Mouse (Mus musculus): ENCODE measurements around the gene Nudt11.
"Not testable (repeated sequence)": the region's sequence is repeated elsewhere in the genome, so short reads cannot be mapped to it uniquely, and the experiment has no call there.

The Nudt11 gene

DNA sequence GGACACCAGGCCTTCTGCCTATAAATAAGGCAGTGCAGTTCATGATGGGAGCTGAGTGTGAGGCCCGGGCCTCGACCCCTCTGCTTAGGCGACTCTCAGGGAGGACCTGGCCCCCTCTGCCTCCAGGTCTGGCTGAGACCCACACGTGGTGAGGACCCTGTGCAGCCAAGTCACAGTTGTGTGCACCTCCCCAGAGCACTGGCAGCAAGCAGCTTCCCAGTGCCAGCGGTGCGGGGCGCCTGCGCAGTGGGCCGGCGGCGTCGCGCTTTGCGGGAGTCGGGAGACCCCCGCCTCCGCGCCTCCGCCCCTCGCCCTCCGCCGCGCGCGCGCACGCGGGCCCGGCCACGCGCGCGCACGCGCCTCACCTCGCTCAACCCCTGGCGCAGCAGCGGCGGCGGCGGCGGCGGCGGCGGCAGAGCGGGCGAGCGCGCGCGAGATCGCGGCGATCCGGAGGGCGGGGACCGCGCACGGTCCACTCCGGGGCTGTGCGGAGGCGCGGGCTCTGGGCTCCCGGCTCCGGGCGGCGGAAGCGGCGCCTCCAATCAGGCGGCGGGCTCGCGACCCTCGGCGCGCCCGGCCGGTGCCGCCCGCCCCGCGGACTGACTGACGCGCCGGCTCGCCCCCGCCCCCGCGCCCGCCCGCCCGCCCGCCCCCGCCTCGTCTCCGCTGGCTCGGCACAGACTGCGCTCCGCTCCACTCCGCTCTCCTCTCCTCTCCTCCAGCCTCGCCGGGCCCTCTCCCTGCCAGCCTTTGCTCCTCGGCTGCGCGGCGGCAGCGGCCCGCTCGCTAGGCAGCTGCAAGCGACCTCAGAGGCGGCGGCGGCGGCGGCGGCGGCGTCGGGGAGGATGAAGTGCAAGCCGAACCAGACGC is at the start of gene Nudt11:
Nudt11 (plus strand) TSS at position 388 of the 870 bp plus-strand sequence.
- DNase-seq = not testable (repeated sequence)

GRCm38 (mm10) chrX:6047936-6048614 is 822 bp downstream of the Nudt11 start:
- DNase-seq = not testable (repeated sequence)

GRCm38 (mm10) chrX:6061563-6061962 is 14.3 kb downstream of the Nudt11 start:
- no peak for DNase-seq

DNA sequence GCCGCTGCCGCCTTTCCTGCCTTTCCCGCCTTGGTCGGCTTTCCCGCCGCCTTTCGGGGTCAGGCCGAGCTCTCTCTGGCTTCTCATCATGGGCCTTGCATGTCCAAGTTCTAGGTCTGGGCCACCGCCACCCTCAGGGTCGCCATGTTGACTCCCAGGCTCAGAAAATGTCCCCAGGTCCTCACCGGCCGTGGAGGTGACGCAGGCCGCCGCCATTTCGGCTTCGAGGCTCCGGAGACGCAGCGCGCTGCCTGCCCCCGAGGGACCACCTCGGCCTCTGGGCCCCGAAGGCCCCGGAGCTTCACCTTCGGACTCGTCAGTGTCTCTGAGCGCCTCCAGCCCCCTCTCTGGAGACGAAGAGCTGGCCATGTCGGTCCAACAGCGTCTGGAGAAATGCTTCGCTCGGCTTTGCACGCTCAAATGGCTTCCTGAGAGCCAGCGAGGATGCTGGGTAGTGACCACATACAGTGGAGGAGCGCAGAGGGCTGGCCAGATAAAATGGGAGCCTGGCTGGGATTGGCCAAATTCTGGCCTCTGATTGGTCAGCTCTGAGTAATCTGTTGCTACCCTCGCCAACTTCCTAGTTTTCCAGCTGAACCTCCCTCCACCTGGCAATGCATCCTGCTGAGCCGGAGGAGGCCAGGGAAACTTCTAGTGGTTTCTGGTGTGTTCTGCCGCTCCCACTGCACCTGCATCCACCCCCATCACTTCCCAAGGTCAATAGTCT is 35.9 kb downstream of the Nudt11 start, which contains the start of gene AU022751:
AU022751 (minus strand) TSS at position 466 of the 727 bp plus-strand sequence.
- no peak for DNase-seq

DNA sequence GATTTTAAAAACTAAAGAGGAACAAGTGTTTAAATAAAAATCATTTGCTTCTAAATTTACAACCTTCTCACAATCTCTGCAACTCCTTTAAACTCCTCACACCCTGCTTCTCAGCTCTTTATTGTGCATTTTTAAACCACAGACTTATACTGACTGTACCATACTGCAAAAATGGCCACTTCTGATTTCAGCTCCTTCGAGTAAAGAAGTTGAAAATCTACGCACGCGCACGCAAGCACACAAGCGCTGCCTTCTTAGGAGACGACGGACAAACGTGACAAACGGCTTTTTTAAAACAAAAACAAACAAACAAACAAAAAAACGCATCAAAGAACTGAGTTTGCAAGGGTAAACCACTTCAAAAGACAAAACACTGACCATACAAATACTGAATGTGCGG is 44.3 kb downstream of the Nudt11 start:
- no peak for DNase-seq

DNA sequence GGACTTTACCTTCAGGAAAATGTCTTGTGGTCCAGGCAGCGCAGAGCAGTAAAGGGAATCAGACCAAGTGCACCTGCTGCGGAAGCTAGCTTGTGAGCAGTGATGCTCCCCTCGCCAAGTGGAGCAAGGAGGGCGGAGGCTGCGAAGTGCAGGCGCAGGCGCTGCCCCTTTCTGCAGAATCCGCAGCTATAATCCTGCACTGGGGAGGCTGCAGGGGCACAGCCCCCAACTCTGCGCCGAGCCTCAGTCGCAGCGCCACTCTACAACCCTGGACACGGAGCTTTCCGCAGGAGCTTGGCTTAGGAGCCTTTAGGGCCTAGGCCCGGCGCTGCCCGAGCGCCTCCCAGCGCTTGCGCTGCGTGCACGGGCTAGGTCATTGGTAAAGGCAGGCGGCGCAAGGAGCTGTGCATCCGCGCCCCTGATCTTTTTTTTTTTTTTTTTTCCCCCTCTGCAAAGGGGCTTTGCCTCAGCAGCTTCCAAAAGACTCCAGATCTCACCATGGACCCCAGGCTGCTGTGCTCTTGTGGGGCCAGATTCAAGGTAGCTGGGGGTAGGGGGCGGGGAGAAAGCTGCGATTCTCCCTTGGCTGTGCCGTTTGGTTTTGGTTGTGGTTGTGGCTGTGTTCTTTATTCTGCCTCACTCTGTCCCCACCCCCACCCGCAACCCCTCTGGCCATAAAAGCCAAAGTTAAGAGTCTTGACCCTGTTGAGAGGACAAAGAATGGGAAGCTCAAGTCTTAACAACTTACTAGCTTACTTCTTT is 44.9 kb downstream of the Nudt11 start:
- no peak for DNase-seq
